Mouse (Mus musculus): ENCODE measurements around the gene Tut7. TPM values are rescaled to one million over a fixed set of nuclear protein-coding genes. Genes with fewer than 3 reads are reported as not detected.
A peak's percentile ranks its signal among the peaks of the same experiment; 100 is the strongest.
"Not testable (repeated sequence)": the region's sequence is repeated elsewhere in the genome, so short reads cannot be mapped to it uniquely, and the experiment has no call there.

The Tut7 gene
- total RNA-seq, 2 experiments from 2014 or later, result 78.2 to 91.7 TPM

DNA sequence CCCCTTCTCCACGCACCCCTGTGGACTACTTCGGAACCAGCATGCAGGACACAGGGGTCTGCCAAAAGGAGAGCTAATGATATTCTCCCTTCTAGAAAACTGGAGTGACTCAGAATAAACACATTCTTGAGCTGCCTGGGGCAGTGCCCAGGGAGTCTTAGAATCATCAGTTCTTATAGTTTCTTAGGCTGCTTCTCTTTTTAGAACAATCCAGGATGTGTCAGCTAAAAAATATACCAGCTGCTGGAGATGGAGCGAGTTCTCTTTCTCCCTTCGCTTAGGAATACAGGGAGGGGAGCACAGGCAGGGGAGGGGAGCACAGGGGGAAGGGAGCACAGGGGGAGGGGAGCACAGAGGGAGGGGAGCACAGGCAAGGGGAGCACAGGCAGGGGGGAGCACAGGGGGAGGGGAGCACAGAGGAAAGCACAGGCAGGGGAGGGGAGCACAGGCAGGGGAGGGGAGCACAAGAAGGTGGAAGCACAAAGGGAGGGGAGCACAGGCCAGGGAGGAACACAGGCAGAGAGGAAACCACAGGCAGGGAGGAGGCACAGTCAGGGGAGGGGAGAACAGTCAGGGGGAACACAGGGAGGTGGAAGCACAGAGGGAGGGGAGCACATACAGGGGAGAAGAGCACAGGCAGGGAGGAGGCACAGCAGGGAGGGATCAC is 12.0 kb upstream of the Tut7 start:
- DNase-seq (ENCODE audit: low spot score in 2 of 2), result no peak

DNA sequence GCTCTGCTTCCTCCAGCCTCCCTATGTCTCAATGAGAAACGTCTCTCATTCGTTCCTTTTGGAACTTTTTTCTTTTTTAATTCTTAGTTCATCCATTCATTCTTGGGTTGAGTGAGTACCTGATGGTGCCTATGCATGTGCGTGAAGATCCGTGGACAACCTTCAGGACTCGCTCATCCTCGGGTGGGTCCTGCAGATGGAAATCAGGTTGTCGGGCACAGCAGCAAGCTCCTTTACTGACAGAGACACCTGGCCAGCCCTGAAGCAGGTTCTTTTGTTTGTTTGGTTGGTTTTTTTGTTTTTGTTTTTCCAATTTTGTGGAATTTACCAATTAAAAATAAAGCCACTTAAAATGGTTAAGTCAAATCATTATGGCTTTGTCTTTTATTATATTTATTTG is 9.9 kb upstream of the Tut7 start:
- no peak for DNase-seq (ENCODE audit: low spot score in 2 of 2)

- DNase-seq (ENCODE audit: low spot score in 2 of 2), result no peak
These were observed 9.5 kb upstream of the Tut7 start for GRCm38 (mm10) chr13:59832454-59832853.

DNA sequence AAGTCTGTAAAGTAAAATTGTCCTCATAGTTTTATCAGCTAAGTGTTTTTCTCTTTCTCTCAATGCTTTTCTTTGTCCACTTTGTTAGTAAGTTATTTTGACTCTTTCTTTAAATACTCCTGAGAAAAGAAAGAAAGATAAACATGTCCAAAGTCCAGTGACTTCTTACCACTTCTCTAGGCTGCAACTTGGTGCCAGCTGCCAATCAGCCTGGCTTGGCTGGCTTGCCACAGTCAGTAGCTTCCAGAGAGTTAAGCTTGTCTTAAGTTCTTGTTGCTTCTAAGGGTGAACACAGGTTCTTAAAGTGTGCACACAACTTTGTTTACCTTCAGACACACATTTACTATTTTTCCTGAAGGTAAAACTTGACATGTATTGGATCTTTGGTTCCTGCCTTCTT is 3.0 kb upstream of the Tut7 start:
- DNase-seq (ENCODE audit: low spot score in 2 of 2), result no peak

GRCm38 (mm10) chr13:59820836-59821235 is 2.1 kb downstream of the Tut7 start:
- no peak for DNase-seq (ENCODE audit: low spot score in 2 of 2)

- no peak for DNase-seq (ENCODE audit: low spot score in 2 of 2)
These were observed 2.8 kb downstream of the Tut7 start for GRCm38 (mm10) chr13:59820114-59820513.

DNA sequence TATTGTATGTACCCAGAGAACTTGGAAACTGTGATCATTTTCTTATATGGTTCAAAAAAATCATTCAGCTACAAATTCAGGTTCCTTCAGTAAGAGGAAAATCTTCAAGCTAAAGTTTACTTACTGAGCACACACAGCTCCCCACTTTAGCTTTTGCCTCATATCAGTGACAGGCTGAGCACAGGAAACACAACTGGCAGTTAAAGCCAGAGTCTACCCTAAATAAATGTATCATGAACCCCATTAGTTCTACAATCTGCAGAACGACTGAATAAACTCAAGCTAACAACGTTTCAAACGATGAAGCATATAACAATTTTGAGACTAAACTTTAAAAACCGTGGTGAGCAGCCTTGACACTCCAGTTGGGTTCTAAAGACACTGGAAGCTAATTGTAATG is 5.6 kb downstream of the Tut7 start:
- no peak for DNase-seq (ENCODE audit: low spot score in 2 of 2)

DNA sequence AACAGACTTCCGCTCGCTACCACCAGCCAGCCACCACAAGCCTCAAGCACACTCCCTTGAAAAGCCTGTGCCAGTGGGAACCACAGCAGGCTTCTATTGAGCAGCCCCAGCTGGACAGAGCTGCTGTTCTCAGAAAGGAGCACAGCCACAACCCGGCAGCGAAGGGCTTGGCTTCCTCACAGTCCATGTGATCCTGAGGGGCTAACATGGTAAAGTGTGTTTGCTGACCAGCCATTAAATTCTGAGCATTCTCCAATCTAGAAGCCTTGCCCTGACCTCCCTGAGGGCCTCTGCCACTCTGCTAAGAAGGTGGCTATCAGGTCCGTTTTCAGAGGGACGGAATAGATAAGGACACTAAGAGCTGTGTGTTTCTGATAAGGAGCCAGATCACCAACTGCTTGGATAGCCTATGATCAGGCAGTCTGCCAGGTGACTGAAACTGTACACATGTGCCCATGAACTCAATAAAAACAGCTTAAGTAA is 8.8 kb downstream of the Tut7 start:
- no peak for DNase-seq (ENCODE audit: low spot score in 2 of 2)

- DNase-seq (ENCODE audit: low spot score in 2 of 2), result no peak
These were observed 11.4 kb downstream of the Tut7 start for GRCm38 (mm10) chr13:59811581-59811980.

- DNase-seq (ENCODE audit: low spot score in 2 of 2), result no peak
These were observed 21.9 kb downstream of the Tut7 start for GRCm38 (mm10) chr13:59801000-59801399.

- no peak for DNase-seq (ENCODE audit: low spot score in 2 of 2)
These were observed 22.9 kb downstream of the Tut7 start for GRCm38 (mm10) chr13:59800077-59800476.

DNA sequence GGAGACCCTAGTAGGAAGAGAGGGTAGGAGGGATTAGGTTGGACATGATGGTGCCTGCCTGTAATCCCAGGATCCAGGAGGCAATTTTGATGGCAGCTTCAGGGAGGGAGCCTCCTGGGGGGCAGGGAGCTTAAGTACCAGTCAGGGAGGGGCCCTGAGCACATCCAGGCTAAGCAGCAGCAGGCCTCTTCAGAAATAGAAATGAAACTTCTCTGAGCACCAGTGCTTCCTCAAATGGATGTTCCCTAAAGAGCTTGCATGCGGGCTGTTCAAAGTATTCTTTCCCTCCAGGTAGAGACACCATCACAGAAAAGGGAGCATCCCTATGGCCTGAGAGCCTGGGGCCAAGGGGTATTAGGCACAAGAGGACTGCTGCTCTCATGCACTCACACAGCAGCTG is 24.6 kb downstream of the Tut7 start:
- DNase-seq (ENCODE audit: low spot score in 2 of 2), result no peak

DNA sequence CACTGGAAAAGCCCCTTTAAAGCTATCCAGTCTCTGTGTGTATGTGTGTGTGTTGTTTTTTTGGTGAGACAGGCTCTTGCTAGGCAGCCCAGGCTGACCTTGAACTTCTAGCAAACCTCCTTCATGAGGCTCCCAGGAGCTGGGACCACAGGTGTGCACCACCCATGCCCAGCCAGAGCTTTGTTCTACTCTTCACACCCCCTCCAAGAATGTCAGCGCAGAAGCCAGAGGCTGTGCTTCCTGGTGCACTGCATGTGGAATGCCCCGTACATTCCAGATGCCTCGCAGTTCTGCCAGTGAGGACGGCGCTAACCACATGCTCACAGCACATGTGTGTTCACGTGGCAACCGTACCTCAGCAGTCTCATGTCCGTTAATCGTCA is 26.5 kb downstream of the Tut7 start:
- DNase-seq (ENCODE audit: low spot score in 2 of 2), result no peak

GRCm38 (mm10) chr13:59795807-59796465 is 27.0 kb downstream of the Tut7 start:
- DNase-seq (ENCODE audit: low spot score in 2 of 2), result no peak

- no peak for DNase-seq (ENCODE audit: low spot score in 2 of 2)
These were observed 28.2 kb downstream of the Tut7 start for GRCm38 (mm10) chr13:59794786-59795185.

DNA sequence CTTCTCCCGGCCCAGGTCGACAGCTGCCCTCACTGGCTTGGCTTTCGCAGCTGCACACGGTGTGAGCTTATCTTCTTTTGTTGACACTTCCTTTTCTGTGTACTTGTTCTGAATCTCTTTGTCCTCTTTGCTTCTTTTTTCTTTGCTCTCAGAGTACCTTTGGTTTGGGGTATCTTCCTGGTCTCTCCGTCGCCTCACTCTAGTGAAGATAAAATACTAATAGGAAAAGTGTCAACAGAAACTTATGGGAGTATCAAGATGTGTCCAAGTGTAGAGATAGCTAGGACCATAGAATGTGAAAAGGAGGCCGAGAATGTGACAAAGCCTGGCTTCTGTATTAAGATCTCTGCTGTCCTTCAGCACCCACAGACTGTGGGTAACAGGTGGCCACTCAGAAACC is 40.8 kb downstream of the Tut7 start, which contains the start of gene Gm49354:
Gene Gm49354 (minus strand): TSS at position 101 of the 400 bp plus-strand sequence.
- DNase-seq (ENCODE audit: low spot score in 2 of 2), result no peak

DNA sequence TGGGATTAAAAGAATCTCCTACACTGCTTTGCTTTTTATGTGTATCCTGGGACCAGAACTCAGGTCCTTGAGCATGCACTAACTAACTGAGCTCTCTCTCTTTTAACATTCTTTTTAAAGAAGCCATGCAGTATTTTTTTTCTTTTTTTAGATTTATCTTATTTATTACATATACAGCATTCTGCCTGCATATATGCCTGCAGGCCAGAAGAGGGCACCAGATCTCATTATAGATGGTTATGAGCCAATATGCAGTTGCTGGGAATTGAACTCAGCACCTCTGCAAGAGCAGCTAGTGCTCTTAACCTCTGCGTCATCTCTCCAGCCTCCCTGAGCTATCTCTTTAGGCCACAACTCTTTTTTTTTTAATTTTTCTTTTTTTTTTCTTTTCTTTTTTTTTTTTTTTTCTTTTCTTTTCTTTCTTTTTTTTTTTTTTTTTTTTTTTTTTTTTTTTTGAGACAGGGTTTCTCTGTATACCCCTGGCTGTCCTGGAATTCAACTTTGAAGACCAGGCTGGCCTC is 43.1 kb downstream of the Tut7 start:
- DNase-seq (ENCODE audit: low spot score in 2 of 2), result not testable (repeated sequence)

- DNase-seq (ENCODE audit: low spot score in 2 of 2), result no peak
These were observed 43.7 kb downstream of the Tut7 start for GRCm38 (mm10) chr13:59779213-59779612.

DNA sequence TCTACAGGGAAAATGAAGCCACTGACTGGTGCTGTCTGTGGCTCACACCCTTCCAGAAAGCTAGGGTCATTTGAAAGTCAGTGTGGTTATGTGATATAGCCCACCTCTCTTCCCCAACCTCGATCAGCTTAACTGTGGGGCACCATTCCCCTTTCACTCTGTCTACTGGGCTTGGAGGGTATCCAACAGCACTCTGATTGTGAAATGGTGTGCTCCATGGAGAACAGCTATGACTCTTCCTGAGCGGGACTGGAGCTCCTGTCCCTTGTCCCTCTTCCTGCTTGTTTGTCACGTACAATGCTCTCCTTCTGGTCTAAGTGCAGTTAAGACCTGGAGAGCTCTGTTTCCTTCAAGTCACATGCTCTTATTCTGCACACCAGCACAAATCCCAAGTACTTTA is 47.8 kb downstream of the Tut7 start:
- no peak for DNase-seq (ENCODE audit: low spot score in 2 of 2)

DNA sequence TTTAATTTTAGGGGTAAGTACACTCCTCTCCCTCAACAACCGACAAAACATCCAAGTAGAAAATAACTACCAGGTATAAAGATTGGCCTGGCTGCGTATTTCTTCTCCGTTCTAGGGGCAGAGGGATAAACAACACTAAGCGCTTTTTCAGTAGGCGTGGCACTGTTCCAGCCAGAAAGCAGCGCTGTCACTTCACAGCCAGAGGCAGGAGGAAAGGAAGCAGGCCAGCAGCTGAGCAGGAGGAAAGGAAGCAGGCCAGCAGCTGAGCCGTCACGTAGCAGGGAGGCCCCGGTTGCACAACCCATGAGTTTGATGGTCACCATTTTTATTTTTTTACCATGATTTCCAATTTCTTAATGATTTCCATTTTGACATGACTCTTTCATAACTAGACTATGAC is 51.7 kb downstream of the Tut7 start:
- peak in 1 of 2 experiments; percentile 41 for DNase-seq (ENCODE audit: low spot score in 2 of 2)

DNA sequence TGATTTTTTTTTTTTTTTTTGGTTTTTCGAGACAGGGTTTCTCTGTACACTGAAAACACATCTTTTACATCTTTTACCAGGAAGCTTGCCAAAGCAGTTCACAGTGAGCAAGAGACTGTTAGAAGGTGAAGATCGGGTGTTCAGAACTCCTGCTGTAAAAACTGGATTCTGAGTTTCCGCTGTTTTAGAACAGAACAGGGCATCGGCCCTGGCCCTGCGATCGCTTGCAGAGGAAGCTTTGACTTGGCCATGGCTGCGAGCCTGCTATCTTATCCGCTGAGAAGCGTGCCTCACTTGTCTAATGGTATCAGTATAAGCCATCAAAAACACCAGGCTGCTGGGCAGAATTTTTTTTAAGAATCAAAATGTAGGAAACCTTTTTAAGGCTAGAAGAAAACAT is 52.1 kb downstream of the Tut7 start:
- DNase-seq (ENCODE audit: low spot score in 2 of 2), result no peak

GRCm38 (mm10) chr13:59770164-59770562 is 52.8 kb downstream of the Tut7 start:
- DNase-seq (ENCODE audit: low spot score in 2 of 2), result peak; percentile 58 to 79
